Mouse (Mus musculus) G1E (cell line): Measurements from ENCODE around the gene Onecut3.

Experiments used
- CTCF ChIP-seq: IDR thresholded peaks from 2 replicates; pipeline ENCODE4 v1.5.1; 2012; ENCODE audit warnings: low read depth, low read length, inconsistent platforms, mixed read lengths
- GATA1 ChIP-seq: IDR thresholded peaks from 2 replicates; pipeline ENCODE4 v1.6.1; 2012; ENCODE audit warnings: borderline replicate concordance, low read length, inconsistent platforms, mixed read lengths
- GATA2 ChIP-seq: IDR thresholded peaks from 2 replicates; pipeline ENCODE4 v1.6.1; 2012; ENCODE audit warnings: low read depth, low read length, inconsistent platforms, borderline replicate concordance
- POLR2AphosphoS5 ChIP-seq: IDR thresholded peaks from 2 replicates; pipeline ENCODE4 v1.6.1; 2012; ENCODE audit warnings: low read depth, low read length, inconsistent platforms; ENCODE audit not compliant: insufficient replicate concordance

- peak; percentile 32; the same call in 1 of the 2 replicates for TF ChIP-seq CTCF
- TF ChIP-seq GATA1: no peak
- TF ChIP-seq POLR2AphosphoS5: no peak
- TF ChIP-seq GATA2: no peak
Observed at GRCm38 (mm10) chr10:80523299-80523698, 28.7 kb downstream of the Onecut3 start.
